Mouse (Mus musculus): ENCODE measurements around the gene Klc3. TPM values are rescaled to one million over a fixed set of nuclear protein-coding genes. Genes with fewer than 3 reads are reported as not detected.

The Klc3 gene
- polyA plus RNA-seq, 1 experiment from 2014 or later: 0.70 TPM

- H3K27ac ChIP-seq: peak overlapping the region; percentile 79
- DNase-seq: peak; percentile 78
- peak overlapping the region; percentile 78 for H3K9ac ChIP-seq
- peak overlapping the region; percentile 73 for H3K4me3 ChIP-seq (replicated peaks)
- H3K4me2 ChIP-seq: peak overlapping the region; percentile 100
- H3K4me1 ChIP-seq (replicated peaks): peaks cover 70% of the 10 kb centered on the region
- H3K36me3 ChIP-seq: peaks cover 19% of the 10 kb centered on the region
- ATAC-seq (ENCODE audit: low read depth): peak; percentile 82
- 1% methylated on average over 27 of the region's 27 CpGs for WGBS (ENCODE audit: insufficient replicate concordance)
- no peaks in the 10 kb centered on the region for H3K27me3 ChIP-seq
- no peaks in the 10 kb centered on the region for H3K9me3 ChIP-seq (replicated peaks)
Measured at GRCm38 (mm10) chr7:19360944-19361343, 43.0 kb downstream of the Klc3 start.

- H3K4me1 ChIP-seq (replicated peaks): peaks cover 70% of the 10 kb centered on the region
- no peaks in the 10 kb centered on the region for H3K27me3 ChIP-seq
- peak overlapping the region; percentile 78 for H3K9ac ChIP-seq
- H3K27ac ChIP-seq: peak overlapping the region; percentile 79
- H3K36me3 ChIP-seq: peaks cover 25% of the 10 kb centered on the region
- H3K9me3 ChIP-seq (replicated peaks): no peaks in the 10 kb centered on the region
- H3K4me2 ChIP-seq: peak overlapping the region; percentile 100
- peak overlapping the region; percentile 73 for H3K4me3 ChIP-seq (replicated peaks)
- DNase-seq (peak; percentile 78), ATAC-seq (ENCODE audit: low read depth) (peak; percentile 65)
- under 1% methylated on average over 45 of the region's 45 CpGs for WGBS (ENCODE audit: insufficient replicate concordance)
Measured at GRCm38 (mm10) chr7:19359892-19360641, 43.8 kb downstream of the Klc3 start.

- ATAC-seq (ENCODE audit: low read depth) (peak; percentile 59), DNase-seq (peak; percentile 79)
- no peaks in the 10 kb centered on the region for H3K27me3 ChIP-seq
- H3K4me2 ChIP-seq: peak within 1 kb of the TSS; percentile 100
- no peaks in the 10 kb centered on the region for H3K9me3 ChIP-seq (replicated peaks)
- peak within 1 kb of the TSS; percentile 73 for H3K4me3 ChIP-seq (replicated peaks)
- under 1% methylated on average over 31 of the region's 31 CpGs for WGBS (ENCODE audit: insufficient replicate concordance)
- H3K4me1 ChIP-seq (replicated peaks): peaks cover 70% of the 10 kb centered on the region
- peak within 1 kb of the TSS; percentile 79 for H3K27ac ChIP-seq
- H3K9ac ChIP-seq: peak within 1 kb of the TSS; percentile 78
- peaks cover 30% of the 10 kb centered on the region for H3K36me3 ChIP-seq
Measured at GRCm38 (mm10) chr7:19359299-19359891, 44.5 kb downstream of the Klc3 start, which contains the start of the genes Cd3eap and Ppp1r13l. Cd3eap (minus strand) TSS chr7:19359483. Ppp1r13l (plus strand) TSS chr7:19359749.

- peaks cover 64% of the 10 kb centered on the region for H3K4me1 ChIP-seq (replicated peaks)
- no peaks in the 10 kb centered on the region for H3K27me3 ChIP-seq
- no peak for DNase-seq
- peak overlapping the region; percentile 100 for H3K4me2 ChIP-seq
- H3K4me3 ChIP-seq (replicated peaks): peak overlapping the region; percentile 73
- H3K9me3 ChIP-seq (replicated peaks): no peaks in the 10 kb centered on the region
- H3K9ac ChIP-seq: peak overlapping the region; percentile 78
- peak overlapping the region; percentile 39; the same call in 1 of the 2 replicates for H3K27ac ChIP-seq
- no peak for ATAC-seq (ENCODE audit: low read depth)
- WGBS (ENCODE audit: insufficient replicate concordance): 13% methylated on average over 13 of the region's 13 CpGs
- H3K36me3 ChIP-seq: peaks cover 35% of the 10 kb centered on the region
Measured at GRCm38 (mm10) chr7:19358634-19359033, 45.3 kb downstream of the Klc3 start.

GRCm38 (mm10) chr7:19357381-19358375, 46.2 kb downstream of the Klc3 start:
- 83% methylated on average over 25 of the region's 25 CpGs for WGBS (ENCODE audit: insufficient replicate concordance)
- peak overlapping the region; percentile 78; the same call in 1 of the 2 replicates for H3K9ac ChIP-seq
- peak overlapping the region; percentile 73 for H3K4me3 ChIP-seq (replicated peaks)
- H3K9me3 ChIP-seq (replicated peaks): no peaks in the 10 kb centered on the region
- H3K36me3 ChIP-seq: peaks cover 40% of the 10 kb centered on the region
- H3K27ac ChIP-seq: no peak overlapping the region; the same call in 1 of the 2 replicates
- H3K4me1 ChIP-seq (replicated peaks): peaks cover 61% of the 10 kb centered on the region
- ATAC-seq (ENCODE audit: low read depth) (no peak), DNase-seq (no peak)
- no peaks in the 10 kb centered on the region for H3K27me3 ChIP-seq
- peak overlapping the region; percentile 100 for H3K4me2 ChIP-seq

GRCm38 (mm10) chr7:19356311-19356710, 47.6 kb downstream of the Klc3 start:
- H3K27me3 ChIP-seq: no peaks in the 10 kb centered on the region
- no peaks in the 10 kb centered on the region for H3K9me3 ChIP-seq (replicated peaks)
- H3K9ac ChIP-seq: no peak overlapping the region
- no peak overlapping the region for H3K27ac ChIP-seq
- H3K4me3 ChIP-seq (replicated peaks): no peak overlapping the region
- ATAC-seq (ENCODE audit: low read depth) (no peak), DNase-seq (no peak)
- WGBS (ENCODE audit: insufficient replicate concordance): 76% methylated on average over 10 of the region's 10 CpGs
- peaks cover 45% of the 10 kb centered on the region for H3K36me3 ChIP-seq
- H3K4me2 ChIP-seq: no peak overlapping the region
- H3K4me1 ChIP-seq (replicated peaks): peaks cover 47% of the 10 kb centered on the region

GRCm38 (mm10) chr7:19354991-19355390, 48.9 kb downstream of the Klc3 start:
- DNase-seq (no peak), ATAC-seq (ENCODE audit: low read depth) (no peak)
- no peaks in the 10 kb centered on the region for H3K27me3 ChIP-seq
- H3K27ac ChIP-seq: no peak overlapping the region
- H3K4me3 ChIP-seq (replicated peaks): no peak overlapping the region
- H3K4me1 ChIP-seq (replicated peaks): peaks cover 35% of the 10 kb centered on the region
- H3K36me3 ChIP-seq: peaks cover 54% of the 10 kb centered on the region
- H3K4me2 ChIP-seq: no peak overlapping the region
- 84% methylated on average over 5 of the region's 5 CpGs for WGBS (ENCODE audit: insufficient replicate concordance)
- H3K9ac ChIP-seq: no peak overlapping the region
- H3K9me3 ChIP-seq (replicated peaks): no peaks in the 10 kb centered on the region

- H3K36me3 ChIP-seq: peaks cover 44% of the 10 kb centered on the region
- peaks cover 16% of the 10 kb centered on the region for H3K4me1 ChIP-seq (replicated peaks)
Measured at GRCm38 (mm10) chr7:19350221-19350620, 53.7 kb downstream of the Klc3 start.

GRCm38 (mm10) chr7:19349188-19349915, 54.6 kb downstream of the Klc3 start:
- Histone ChIP-seq H3K27me3 (no peaks in the 10 kb centered on the region; the same call in 1 of the 2 replicates), H3K4me3 (replicated peaks) (no peak overlapping the region), H3K4me2 (no peak overlapping the region), H3K9me3 (replicated peaks) (no peaks in the 10 kb centered on the region), H3K36me3 (peaks cover 37% of the 10 kb centered on the region), H3K9ac (no peak overlapping the region), H3K4me1 (replicated peaks) (peaks cover 23% of the 10 kb centered on the region), H3K27ac (no peak overlapping the region)
- DNase-seq: no peak
- 67% methylated on average over 13 of the region's 13 CpGs for WGBS (ENCODE audit: insufficient replicate concordance)
- ATAC-seq (ENCODE audit: low read depth): no peak

More at GRCm38 (mm10) chr7:19350221-19350620, 53.7 kb downstream of the Klc3 start:
- Histone ChIP-seq H3K9me3 (replicated peaks) (no peaks in the 10 kb centered on the region), H3K4me3 (replicated peaks) (no peak overlapping the region), H3K27ac (no peak overlapping the region), H3K27me3 (no peaks in the 10 kb centered on the region), H3K4me2 (no peak overlapping the region), H3K9ac (no peak overlapping the region)
- no peak for DNase-seq
- 85% methylated on average over 8 of the region's 8 CpGs for WGBS (ENCODE audit: insufficient replicate concordance)
- no peak for ATAC-seq (ENCODE audit: low read depth)

- peaks cover 14% of the 10 kb centered on the region for H3K36me3 ChIP-seq
- peak; percentile 93 for ATAC-seq (ENCODE audit: low read depth)
- peaks cover 39% of the 10 kb centered on the region for H3K27me3 ChIP-seq
- H3K4me2 ChIP-seq: peak overlapping the region; percentile 85
- under 1% methylated on average over 31 of the region's 31 CpGs for WGBS (ENCODE audit: insufficient replicate concordance)
- H3K4me3 ChIP-seq (replicated peaks): peak overlapping the region; percentile 70
- H3K4me1 ChIP-seq (replicated peaks): peaks cover 44% of the 10 kb centered on the region
- peak; percentile 97 for DNase-seq
- no peaks in the 10 kb centered on the region for H3K9me3 ChIP-seq (replicated peaks)
- peak overlapping the region; percentile 67 for H3K9ac ChIP-seq
- peak overlapping the region; percentile 70; the same call in 1 of the 2 replicates for H3K27ac ChIP-seq
Measured at GRCm38 (mm10) chr7:19344938-19345471, 58.9 kb downstream of the Klc3 start.

Data from liver, embryonic 13.5 days (tissue).